Mouse (Mus musculus): Measurements from ENCODE around the gene Abi3. TPM values are rescaled to one million over a fixed set of nuclear protein-coding genes. Genes with fewer than 3 reads are reported as not detected.

The Abi3 gene
- polyA plus RNA-seq, 1 experiment from 2014 or later, result 2.0 TPM

DNA sequence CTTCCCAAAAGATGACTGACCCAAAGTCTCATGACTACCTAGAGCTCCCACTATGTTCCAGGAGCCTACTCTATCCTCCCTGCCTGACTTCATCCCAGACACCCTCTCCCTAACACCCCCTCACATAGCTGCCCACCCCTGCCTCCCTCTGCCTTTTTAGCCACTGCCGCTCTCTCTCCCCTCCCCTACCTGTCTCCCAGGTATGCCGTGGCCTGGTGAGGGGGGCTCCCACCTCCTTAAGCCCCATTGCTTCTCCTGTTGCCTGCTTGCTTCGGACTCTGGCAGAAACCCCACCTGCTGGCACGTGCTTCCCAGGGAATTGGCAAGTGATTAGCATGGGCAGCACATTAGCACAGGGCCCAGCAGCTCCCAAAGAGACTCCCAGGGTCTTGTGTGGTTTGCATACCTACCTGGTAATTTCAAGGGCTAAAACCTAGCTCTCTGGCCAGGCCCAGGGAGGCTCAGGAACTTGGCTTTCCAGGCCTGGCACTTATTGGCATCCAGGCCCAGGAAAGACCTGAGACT, 12.7 kb downstream of the Abi3 start:
- H3K27ac ChIP-seq, result no peak overlapping the region
- no peak overlapping the region for H3K4me3 ChIP-seq
- ATAC-seq (replicated peaks), result no peak
- H3K4me1 ChIP-seq, result peaks cover 33% of the 10 kb centered on the region
- H3K9ac ChIP-seq, result no peak overlapping the region
- H3K9me3 ChIP-seq, result no peaks in the 10 kb centered on the region
- H3K27me3 ChIP-seq (replicated peaks), result peaks cover 92% of the 10 kb centered on the region
- H3K4me2 ChIP-seq, result no peak overlapping the region
- 30% methylated on average over 4 of the region's 4 CpGs for WGBS
- no peaks in the 10 kb centered on the region for H3K36me3 ChIP-seq (replicated peaks)

DNA sequence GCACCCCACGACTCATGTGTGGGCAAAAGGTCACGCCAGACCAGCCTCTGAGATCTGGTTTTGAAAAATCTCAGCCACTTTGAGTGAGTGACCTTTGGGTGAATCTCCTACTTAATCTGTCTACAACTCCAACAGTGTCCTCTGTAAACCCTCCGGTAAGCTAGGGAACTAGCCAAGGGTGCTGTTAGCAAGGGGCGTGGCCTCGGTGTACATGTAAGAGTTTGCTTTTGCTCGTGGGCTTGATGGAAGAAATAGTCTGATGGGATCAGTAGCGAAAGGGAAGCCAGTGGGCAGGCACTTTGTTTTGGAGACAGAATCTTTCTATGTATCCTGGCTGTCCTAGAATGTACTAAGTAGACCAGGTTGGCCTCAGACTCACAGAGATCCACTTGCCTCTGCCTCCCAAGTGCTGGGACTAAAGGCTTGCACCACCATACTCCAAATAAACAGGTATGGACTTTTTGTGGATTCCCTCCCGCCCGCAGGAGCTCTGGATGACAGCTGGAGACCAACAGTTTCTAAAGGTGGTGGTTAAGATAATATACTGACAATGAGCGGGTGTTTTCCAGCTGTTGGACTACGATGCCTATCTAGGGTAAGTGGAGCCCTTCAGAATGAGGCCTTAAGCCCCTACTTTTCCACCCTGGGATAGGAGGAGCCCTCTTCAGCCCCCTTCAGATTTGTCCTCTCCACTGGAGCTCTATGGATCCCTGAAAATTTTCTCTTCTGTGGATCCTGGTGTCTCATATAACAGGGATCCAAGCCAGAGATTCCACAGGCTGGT, 13.9 kb downstream of the Abi3 start:
- 77% methylated on average over 11 of the region's 11 CpGs for WGBS
- no peaks in the 10 kb centered on the region for H3K36me3 ChIP-seq (replicated peaks)
- H3K4me2 ChIP-seq, result no peak overlapping the region
- no peak for ATAC-seq (replicated peaks)
- no peak overlapping the region for H3K4me3 ChIP-seq
- H3K27me3 ChIP-seq (replicated peaks), result peaks cover 83% of the 10 kb centered on the region
- no peak overlapping the region for H3K27ac ChIP-seq
- no peak overlapping the region for H3K9ac ChIP-seq
- H3K9me3 ChIP-seq, result no peaks in the 10 kb centered on the region
- H3K4me1 ChIP-seq, result peaks cover 29% of the 10 kb centered on the region

DNA sequence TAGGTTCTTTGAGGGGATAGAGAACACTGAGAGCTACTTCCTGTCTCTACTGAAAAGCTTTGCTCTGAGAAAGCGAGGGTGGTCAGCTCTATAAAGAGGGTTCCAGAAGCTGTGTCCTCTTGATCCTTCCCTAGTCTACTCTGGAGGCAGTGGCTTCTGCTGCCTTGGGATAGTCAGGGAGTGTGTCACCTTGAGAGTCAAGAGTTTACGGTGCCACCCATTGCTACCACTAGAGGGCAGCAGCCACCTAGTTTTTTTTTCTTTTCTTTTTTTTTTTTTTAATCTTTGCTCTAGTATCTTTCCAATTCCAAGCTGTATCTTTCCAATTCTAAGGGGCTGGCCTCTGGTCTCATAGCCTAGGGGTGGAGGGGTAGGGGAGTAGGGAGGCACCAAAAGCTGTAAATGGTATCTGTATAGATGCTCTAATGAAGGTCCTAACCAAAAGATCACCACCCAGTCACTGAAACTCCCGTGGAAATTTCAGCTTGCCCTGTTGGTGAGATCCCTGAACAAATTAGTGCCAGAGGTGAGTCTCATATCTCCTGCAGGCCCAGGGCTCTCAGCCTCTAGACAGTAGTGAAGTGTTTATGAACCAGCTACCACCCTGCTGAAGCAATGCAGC, 14.7 kb downstream of the Abi3 start:
- Histone ChIP-seq H3K27ac (no peak overlapping the region), H3K4me3 (no peak overlapping the region), H3K36me3 (replicated peaks) (no peaks in the 10 kb centered on the region), H3K27me3 (replicated peaks) (peaks cover 83% of the 10 kb centered on the region), H3K4me2 (no peak overlapping the region), H3K9me3 (no peaks in the 10 kb centered on the region), H3K9ac (no peak overlapping the region), H3K4me1 (peaks cover 26% of the 10 kb centered on the region)
- 23% methylated on average over 3 of the region's 3 CpGs for WGBS
- ATAC-seq (replicated peaks), result no peak

DNA sequence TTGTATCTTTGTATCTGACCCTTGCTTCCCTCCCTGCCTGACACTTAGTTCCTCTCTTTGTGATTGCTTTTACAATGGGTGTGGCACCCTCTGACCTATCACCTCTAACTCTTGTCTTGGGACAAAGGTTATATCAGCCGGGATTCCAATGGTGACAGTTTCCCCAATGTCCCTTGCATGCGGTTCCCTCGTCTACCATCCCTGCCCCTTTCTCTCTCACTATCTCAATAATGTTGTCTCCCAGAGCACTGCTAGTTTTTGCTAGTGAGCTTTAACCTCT, 15.2 kb downstream of the Abi3 start:
- Histone ChIP-seq H3K27me3 (replicated peaks) (peaks cover 78% of the 10 kb centered on the region), H3K4me3 (no peak overlapping the region), H3K9me3 (no peaks in the 10 kb centered on the region), H3K4me1 (peaks cover 26% of the 10 kb centered on the region), H3K27ac (no peak overlapping the region), H3K36me3 (replicated peaks) (no peaks in the 10 kb centered on the region), H3K4me2 (no peak overlapping the region), H3K9ac (no peak overlapping the region)
- WGBS, result 30% methylated on average over 3 of the region's 3 CpGs
- no peak for ATAC-seq (replicated peaks)

DNA sequence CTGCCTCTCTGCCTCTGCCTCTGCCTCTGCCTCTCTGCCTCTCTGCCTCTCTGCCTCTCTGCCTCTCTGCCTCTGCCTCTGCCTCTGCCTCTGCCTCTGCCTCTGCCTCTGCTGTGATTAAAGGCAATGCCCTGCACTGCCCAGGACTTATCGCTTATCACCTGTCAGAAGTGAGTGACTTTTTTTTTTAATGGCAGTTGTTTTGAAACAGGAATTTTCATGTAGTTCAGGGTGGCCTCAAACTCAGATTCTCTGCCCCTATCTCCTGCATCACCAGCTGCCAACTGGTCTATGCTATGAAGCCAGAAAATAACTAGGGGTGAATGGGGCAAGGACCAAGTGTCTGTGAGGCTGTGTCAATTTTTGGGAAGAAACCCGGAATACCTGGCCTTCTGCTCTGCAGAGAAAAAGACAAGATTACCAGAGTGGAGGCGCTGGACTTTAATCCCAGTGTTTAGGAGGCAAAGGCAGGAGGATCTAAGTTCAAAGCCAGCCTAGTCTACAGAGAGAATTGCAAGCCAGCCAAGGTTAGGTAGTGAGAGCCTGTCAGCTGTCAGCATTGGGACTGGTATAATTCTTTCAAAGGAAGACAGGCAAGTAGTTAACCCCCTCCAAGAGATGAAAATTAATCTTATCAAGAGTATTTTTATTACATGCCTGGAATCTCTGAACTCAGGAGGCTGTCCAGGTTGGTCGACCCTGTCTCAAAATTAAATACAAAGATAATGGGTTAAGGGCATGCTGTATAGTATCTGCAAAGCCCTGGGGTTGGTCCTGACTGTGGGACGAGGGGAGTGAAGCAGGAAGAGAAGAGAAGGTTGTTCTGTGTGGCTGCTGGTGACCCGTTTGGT, 15.7 kb downstream of the Abi3 start:
- Histone ChIP-seq H3K27me3 (replicated peaks) (peaks cover 74% of the 10 kb centered on the region), H3K27ac (no peak overlapping the region), H3K36me3 (replicated peaks) (no peaks in the 10 kb centered on the region), H3K4me1 (peaks cover 26% of the 10 kb centered on the region), H3K9me3 (no peaks in the 10 kb centered on the region), H3K9ac (no peak overlapping the region), H3K4me2 (no peak overlapping the region), H3K4me3 (no peak overlapping the region)
- ATAC-seq (replicated peaks), result no peak
- WGBS, result 53% methylated on average over 6 of the region's 6 CpGs

DNA sequence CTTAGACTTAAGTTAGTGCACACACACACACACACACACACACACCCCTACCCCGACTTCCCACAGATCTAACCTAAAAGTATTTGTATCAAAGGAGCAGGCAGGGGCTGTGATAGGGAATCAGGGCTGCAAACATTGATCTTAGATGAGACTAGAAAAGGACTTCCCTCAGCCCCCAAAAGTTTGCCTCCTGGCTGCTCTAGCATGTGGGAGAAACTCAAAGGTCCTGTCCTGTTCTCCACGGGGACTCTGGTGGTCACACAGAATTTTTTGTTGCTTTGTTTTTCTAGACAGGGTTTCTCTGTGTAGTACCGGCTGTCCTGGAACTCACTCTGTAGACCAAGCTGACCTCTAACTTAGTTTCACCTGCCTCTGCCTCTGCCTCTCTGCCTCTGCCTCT, 16.7 kb downstream of the Abi3 start:
- Histone ChIP-seq H3K4me2 (no peak overlapping the region), H3K9ac (no peak overlapping the region), H3K36me3 (replicated peaks) (no peaks in the 10 kb centered on the region), H3K9me3 (no peaks in the 10 kb centered on the region), H3K4me1 (peaks cover 17% of the 10 kb centered on the region), H3K27me3 (replicated peaks) (peaks cover 64% of the 10 kb centered on the region), H3K4me3 (no peak overlapping the region), H3K27ac (no peak overlapping the region)
- WGBS, result 49% methylated on average over 3 of the region's 3 CpGs
- no peak for ATAC-seq (replicated peaks)

DNA sequence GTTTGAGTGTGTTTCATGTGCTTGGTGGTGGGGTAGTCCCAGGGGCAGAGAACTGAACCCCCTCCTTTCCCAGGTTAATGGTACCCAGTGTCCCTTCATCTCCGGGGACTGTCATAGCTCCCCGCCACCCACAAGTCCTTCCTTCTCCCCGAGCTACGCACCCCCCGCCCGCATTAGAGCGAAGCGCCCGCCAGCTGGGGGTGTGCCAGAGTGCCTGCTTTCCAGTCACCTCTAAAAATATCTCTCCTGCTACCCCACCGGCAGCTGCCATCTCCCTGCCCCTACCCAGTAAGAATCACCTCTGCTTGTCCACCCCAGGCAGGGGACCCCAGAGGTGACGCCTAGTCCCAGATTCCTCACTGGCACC, 17.4 kb downstream of the Abi3 start:
- Histone ChIP-seq H3K9ac (peak overlapping the region; percentile 59), H3K9me3 (no peaks in the 10 kb centered on the region), H3K27ac (no peak overlapping the region), H3K4me3 (peak overlapping the region; percentile 76), H3K36me3 (replicated peaks) (no peaks in the 10 kb centered on the region), H3K27me3 (replicated peaks) (peaks cover 58% of the 10 kb centered on the region), H3K4me2 (peak overlapping the region; percentile 100), H3K4me1 (peaks cover 12% of the 10 kb centered on the region)
- ATAC-seq (replicated peaks), result peak; percentile 58
- WGBS, result 0% methylated on average over 11 of the region's 11 CpGs

DNA sequence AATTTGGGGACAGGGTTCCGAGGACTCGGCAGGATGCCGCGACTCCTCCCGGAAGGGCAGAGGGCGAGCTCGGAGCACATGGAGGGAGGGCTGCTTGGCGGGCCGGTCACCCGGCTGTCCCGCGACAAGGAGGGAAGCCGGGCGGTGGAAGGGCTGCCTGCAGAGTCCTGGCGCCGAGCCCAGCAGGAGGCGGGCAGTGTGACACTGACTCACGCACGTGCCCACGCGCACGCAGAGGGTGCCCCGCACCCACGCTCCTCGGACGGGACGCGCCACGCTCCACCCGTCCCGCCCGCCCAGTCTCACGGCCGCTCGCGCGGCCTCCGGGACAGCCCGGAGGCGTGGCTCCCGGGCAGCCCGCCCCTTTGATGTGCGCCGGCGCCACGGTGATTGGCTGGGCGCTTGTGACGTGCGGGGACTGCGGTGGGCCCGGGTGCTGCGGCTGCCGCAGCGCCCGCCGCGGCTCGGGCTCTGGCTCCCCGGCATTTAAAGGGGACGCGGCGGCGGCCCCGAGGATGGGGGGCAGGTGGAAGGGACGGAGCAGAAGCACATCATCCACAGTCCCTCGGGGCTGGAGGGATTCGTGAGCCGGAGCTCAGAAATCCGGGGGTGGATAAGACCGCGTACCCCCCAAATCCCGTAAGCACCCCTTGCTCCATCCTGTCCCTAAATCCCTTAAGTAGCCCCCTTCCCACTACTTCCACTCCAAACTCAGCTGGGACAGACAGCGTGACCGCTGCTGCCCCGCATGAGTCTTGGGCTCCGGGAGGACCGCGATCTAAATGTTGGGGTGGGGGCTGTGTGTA, 18.0 kb downstream of the Abi3 start, which contains the start of gene Phospho1:
Gene Phospho1, plus strand, starts transcription at position 429 of the 806 bp plus-strand sequence.
- no peaks in the 10 kb centered on the region for H3K36me3 ChIP-seq (replicated peaks)
- H3K9me3 ChIP-seq, result no peaks in the 10 kb centered on the region
- under 1% methylated on average over 77 of the region's 78 CpGs for WGBS
- peak within 1 kb of the TSS; percentile 59 for H3K9ac ChIP-seq
- peak; percentile 97 for ATAC-seq (replicated peaks)
- no peak within 1 kb of the TSS for H3K27ac ChIP-seq
- peaks cover 52% of the 10 kb centered on the region for H3K27me3 ChIP-seq (replicated peaks)
- H3K4me2 ChIP-seq, result peak within 1 kb of the TSS; percentile 100
- H3K4me3 ChIP-seq, result peak within 1 kb of the TSS; percentile 76
- peaks cover 12% of the 10 kb centered on the region for H3K4me1 ChIP-seq

DNA sequence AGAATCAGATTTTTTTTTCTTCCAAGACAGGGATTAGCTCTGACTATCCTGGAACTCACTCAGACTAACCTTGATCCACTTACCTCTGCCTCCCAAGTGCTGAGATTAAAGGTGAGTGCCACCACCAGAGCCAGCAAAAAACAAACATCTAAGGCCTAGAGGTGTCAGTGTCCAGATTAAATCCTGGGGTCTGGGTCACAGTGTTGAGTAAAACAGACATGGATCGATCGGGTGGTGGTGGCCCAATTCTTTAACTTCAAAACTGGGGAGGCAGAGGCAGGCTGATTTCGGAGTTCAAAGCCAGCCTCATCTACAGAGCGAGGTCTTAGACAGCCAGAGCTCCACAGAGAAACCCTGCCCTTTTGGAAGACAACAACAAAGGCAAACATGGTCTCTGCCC, 19.8 kb downstream of the Abi3 start:
- Histone ChIP-seq H3K27me3 (replicated peaks) (peaks cover 35% of the 10 kb centered on the region), H3K9ac (no peak overlapping the region), H3K4me3 (no peak overlapping the region), H3K9me3 (no peaks in the 10 kb centered on the region), H3K36me3 (replicated peaks) (no peaks in the 10 kb centered on the region), H3K4me2 (no peak overlapping the region), H3K4me1 (peaks cover 12% of the 10 kb centered on the region), H3K27ac (no peak overlapping the region)
- 92% methylated on average over 4 of the region's 4 CpGs for WGBS
- no peak for ATAC-seq (replicated peaks)

DNA sequence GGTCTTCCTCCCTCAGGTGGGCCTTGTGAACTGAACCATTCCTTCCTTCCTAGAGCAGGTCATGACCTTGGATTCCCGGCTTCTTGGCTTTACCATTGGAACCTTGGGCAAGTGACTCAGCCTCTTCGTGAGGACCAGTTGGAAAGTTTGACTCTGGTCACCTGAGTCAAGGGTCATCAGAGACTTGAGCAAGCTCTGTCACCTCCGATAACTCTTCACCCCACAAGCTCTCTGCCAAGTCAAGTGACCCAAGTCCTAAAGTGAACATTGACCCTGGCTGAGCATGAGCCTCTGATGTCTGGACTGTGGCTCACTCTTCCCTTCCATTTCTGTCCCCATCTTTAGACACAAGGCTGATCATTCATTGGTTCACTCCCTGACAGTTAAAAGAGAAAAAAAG, 20.8 kb downstream of the Abi3 start:
- no peak overlapping the region for H3K27ac ChIP-seq
- no peak overlapping the region for H3K4me3 ChIP-seq
- H3K36me3 ChIP-seq (replicated peaks), result no peaks in the 10 kb centered on the region
- no peak overlapping the region for H3K4me2 ChIP-seq
- no peaks in the 10 kb centered on the region for H3K9me3 ChIP-seq
- peaks cover 12% of the 10 kb centered on the region for H3K4me1 ChIP-seq
- H3K9ac ChIP-seq, result no peak overlapping the region
- 90% methylated on average over 3 of the region's 3 CpGs for WGBS
- peaks cover 25% of the 10 kb centered on the region for H3K27me3 ChIP-seq (replicated peaks)
- ATAC-seq (replicated peaks), result no peak

DNA sequence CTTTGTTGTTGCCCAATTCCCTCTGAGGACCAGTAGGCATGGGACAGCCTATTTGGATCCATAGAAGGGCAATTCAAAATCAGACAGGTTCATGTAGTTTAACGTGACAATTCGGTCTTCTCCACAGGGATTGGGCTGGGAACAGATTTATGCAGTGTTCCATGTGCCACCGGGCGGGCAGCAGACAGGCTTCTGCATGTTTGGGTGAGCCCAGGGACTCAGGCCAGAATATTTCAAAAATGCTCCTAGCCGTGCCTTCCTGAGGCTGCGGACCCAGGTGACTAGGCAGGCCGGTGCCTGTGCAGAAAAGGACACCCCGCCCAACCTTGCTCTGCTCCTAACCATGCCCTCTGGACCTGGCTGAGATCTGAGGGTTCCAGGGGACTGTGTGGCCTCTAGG, 23.1 kb downstream of the Abi3 start:
- peaks cover 9% of the 10 kb centered on the region; the same call in 1 of the 2 replicates for H3K27me3 ChIP-seq (replicated peaks)
- no peaks in the 10 kb centered on the region for H3K9me3 ChIP-seq
- H3K27ac ChIP-seq, result no peak overlapping the region
- ATAC-seq (replicated peaks), result no peak
- H3K36me3 ChIP-seq (replicated peaks), result no peaks in the 10 kb centered on the region
- H3K4me2 ChIP-seq, result no peak overlapping the region
- no peak overlapping the region for H3K4me3 ChIP-seq
- H3K4me1 ChIP-seq, result peaks cover 6% of the 10 kb centered on the region; the same call in 1 of the 2 replicates
- 90% methylated on average over 8 of the region's 8 CpGs for WGBS
- no peak overlapping the region for H3K9ac ChIP-seq

DNA sequence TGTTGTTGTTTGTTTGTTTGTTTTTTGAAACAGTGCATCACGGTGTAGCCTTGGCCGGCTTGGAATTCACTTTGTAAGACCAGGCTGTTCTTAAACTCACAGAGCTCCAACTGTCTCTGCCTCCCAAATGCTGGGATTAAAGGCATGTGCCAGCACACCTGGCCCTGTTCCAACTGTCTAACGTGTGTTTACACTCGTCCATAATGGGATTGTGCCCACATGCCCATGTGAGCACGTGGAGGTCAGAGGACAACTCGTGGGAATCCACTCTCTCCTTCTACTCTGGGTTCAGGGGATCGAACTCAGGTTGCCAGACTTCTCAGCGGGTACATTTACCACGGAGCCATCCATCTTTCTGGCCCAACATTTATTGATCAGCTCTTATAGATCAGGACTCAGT, 26.9 kb downstream of the Abi3 start:
- Histone ChIP-seq H3K9me3 (no peaks in the 10 kb centered on the region), H3K9ac (no peak overlapping the region), H3K4me1 (no peaks in the 10 kb centered on the region), H3K27me3 (replicated peaks) (no peaks in the 10 kb centered on the region), H3K27ac (no peak overlapping the region), H3K4me2 (no peak overlapping the region), H3K36me3 (replicated peaks) (no peaks in the 10 kb centered on the region), H3K4me3 (no peak overlapping the region)
- ATAC-seq (replicated peaks), result no peak
- WGBS, result 79% methylated on average over 9 of the region's 9 CpGs

All from midbrain, embryonic 15.5 days (tissue).